Mouse (Mus musculus) small intestine, adult 2 months (tissue): ENCODE data around the gene Cldn3.

Experiments
- CTCF ChIP-seq: fragments of 200-500 bp; IDR thresholded peaks from 2 replicates; pipeline ENCODE4 v1.5.1; 2012; ENCODE audit warnings: low read depth, mild to moderate bottlenecking, control low read depth, inconsistent platforms, low read length, moderate library complexity, mixed read lengths; ENCODE audit not compliant: insufficient replicate concordance, insufficient read length; ENCODE audit errors: extremely low read depth
- POLR2A ChIP-seq: fragments of 200-500 bp; IDR thresholded peaks from 2 replicates; pipeline ENCODE4 v1.6.1; 2012; ENCODE audit warnings: low read depth, mild to moderate bottlenecking, control low read depth, inconsistent platforms, low read length, moderate library complexity

DNA sequence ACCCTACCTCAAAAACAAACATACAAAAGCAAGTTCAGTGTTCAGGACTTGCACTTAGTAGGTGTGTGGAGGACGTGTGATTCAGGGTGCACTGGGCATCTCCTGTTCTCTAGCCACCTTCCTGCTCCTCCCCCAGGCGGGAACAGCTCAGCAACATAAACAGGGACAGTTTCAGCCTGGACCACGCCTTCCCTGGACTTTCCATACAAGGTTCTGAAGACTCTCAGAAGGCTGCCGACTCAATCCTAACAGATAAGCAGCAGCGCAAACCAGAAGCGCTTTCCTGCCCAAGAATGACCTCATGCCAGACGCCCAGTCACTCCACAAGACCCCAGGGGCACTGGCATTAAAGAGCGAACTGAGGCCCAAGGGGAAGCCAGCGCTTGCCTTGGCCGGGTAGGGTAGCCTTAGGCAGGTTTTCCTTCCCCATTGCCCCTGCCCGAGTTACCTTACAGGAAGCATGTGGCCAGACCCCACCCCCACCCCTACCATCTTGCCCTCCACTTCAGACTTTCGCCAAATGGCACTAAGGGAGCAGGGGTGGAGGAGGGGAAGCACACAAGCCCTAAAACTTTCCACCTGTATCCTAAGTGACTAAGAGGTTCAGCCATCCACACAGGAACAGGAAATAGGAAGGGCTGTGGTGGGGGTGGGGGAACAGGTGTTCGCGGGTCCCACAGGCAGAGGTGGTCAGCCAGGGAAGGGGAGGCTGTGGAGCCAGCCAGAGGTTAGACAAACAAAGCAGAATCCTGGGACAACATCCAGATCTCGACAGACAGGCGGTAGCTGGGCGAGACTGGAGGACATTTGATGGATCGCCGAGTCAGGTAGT lies 34.7 kb upstream of the Cldn3 start:
- no peak for TF ChIP-seq CTCF
- 0 out of 2 replicates have a peak, but pooled peaks have one; percentile 7 for TF ChIP-seq POLR2A
